Mouse (Mus musculus): ENCODE data around the gene Pon2.
"Not testable (repeated sequence)": the region's sequence is repeated elsewhere in the genome, so short reads cannot be mapped to it uniquely, and the experiment has no call there.

GRCm38 (mm10) chr6:5324101-5324500, 25.8 kb upstream of the Pon2 start:
- not testable (repeated sequence) for TF ChIP-seq CTCF (conservative IDR thresholded peaks at IDR 0.05; ENCODE audit: insufficient read depth, insufficient read length, low read depth, low read length); POLR2A (IDR thresholded peaks at IDR 0.05; ENCODE audit: low read depth, low read length)
